In the genomic region with DNA sequence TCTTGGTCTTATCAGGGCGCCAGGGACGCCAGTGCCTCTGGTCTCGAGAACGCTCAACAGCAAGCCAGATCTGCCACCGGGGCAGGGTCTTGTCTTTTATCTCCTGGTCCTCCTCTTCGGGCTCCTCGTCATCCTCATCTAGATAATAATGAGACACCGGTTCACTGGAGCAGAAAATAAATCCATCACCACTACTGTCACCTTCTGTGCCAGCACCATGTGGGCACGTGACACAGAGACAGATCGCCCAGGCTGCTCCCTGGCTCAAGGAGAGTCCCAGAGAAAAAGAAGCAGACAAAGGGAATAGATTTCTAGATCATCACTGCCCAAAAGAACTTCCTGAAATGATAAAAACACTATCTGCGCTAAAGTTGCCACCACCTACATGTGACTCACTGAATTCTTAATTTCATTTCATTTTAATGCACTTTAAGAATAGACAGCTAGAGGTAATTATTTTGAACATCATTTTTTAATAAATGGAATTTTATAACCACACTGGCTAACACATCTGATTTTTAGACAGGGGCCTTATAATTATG, we compare ENCODE assay signal across 25 mouse cellular contexts. TPM values are rescaled to one million over a fixed set of nuclear protein-coding genes. Genes with fewer than 3 reads are reported as not detected.
DNase-seq lines count a peak whose midpoint lies in the region; ATAC-seq and TF ChIP-seq lines count a peak whose summit lies in the region.
"Had no signal": no experiment of that assay in that cellular context is flagged by ENCODE, and none has a peak within 500 bp of the region (broad histone marks: within the 10 kb centered on the region; RNA-seq: fewer than 3 reads in every experiment).

No protein-coding gene starts in this region.

- H3K4me1 ChIP-seq in forebrain, embryonic 14.5 days (ENCODE audit: control insufficient read depth, insufficient read depth, low read length), result no peaks in the 10 kb centered on the region
- no peaks in the 10 kb centered on the region for H3K4me1 ChIP-seq in forebrain, embryonic 16.5 days (replicated peaks; ENCODE audit: control insufficient read depth, insufficient read depth, low read length)
- no peaks in the 10 kb centered on the region for H3K4me1 ChIP-seq in midbrain, postnatal 0 days (ENCODE audit: insufficient read depth, low read length)
- H3K4me1 ChIP-seq in midbrain, embryonic 11.5 days (ENCODE audit: control insufficient read depth, insufficient read depth, low read length), result no peaks in the 10 kb centered on the region
- H3K4me1 ChIP-seq in hindbrain, embryonic 15.5 days (replicated peaks), result no peaks in the 10 kb centered on the region
- 0 out of 2 replicates have a peak, but pooled peaks cover 3% of the 10 kb centered on the region for H3K4me1 ChIP-seq in kidney, embryonic 16.5 days (ENCODE audit: insufficient read depth, low read length)
- H3K4me1 ChIP-seq: embryonic facial prominence, embryonic 15.5 days; midbrain, embryonic 12.5 days; neural tube, embryonic 15.5 days; stomach, embryonic 15.5 days had no signal

- WGBS in forebrain, embryonic 14.5 days, result 83% methylated on average over 11 of the region's 11 CpGs
- WGBS in forebrain, embryonic 16.5 days, result 77% methylated on average over 11 of the region's 11 CpGs
- WGBS in midbrain, postnatal 0 days, result 81% methylated on average over 11 of the region's 11 CpGs
- 80% methylated on average over 11 of the region's 11 CpGs for WGBS in midbrain, embryonic 11.5 days
- 61% methylated on average over 11 of the region's 11 CpGs for WGBS in hindbrain, embryonic 15.5 days
- WGBS in kidney, embryonic 16.5 days, result 79% methylated on average over 11 of the region's 11 CpGs

- no peak for TF ChIP-seq CTCF in midbrain, postnatal 0 days (IDR thresholded peaks at IDR 0.05)

- H3K4me3 ChIP-seq in forebrain, embryonic 14.5 days (ENCODE audit: low read depth, low read length), result no peak overlapping the region
- no peak overlapping the region for H3K4me3 ChIP-seq in forebrain, embryonic 16.5 days (replicated peaks; ENCODE audit: low read length)
- H3K4me3 ChIP-seq in midbrain, postnatal 0 days (ENCODE audit: low read depth, low read length), result no peak overlapping the region
- no peak overlapping the region for H3K4me3 ChIP-seq in midbrain, embryonic 11.5 days (ENCODE audit: low read depth, low read length)
- H3K4me3 ChIP-seq in hindbrain, embryonic 15.5 days, result 0 out of 2 replicates have a peak overlapping the region, but pooled peaks have one; percentile 3
- no peak overlapping the region for H3K4me3 ChIP-seq in kidney, embryonic 16.5 days (ENCODE audit: low read length)
- H3K4me3 ChIP-seq: embryonic facial prominence, embryonic 15.5 days; midbrain, embryonic 12.5 days; myocyte; neural tube, embryonic 15.5 days; stomach, embryonic 15.5 days had no signal

- H3K9me3 ChIP-seq in forebrain, embryonic 14.5 days (replicated peaks; ENCODE audit: control insufficient read depth, low read length), result no peaks in the 10 kb centered on the region
- H3K9me3 ChIP-seq in forebrain, embryonic 16.5 days (ENCODE audit: control insufficient read depth, low read length), result no peaks in the 10 kb centered on the region
- H3K9me3 ChIP-seq in midbrain, postnatal 0 days (ENCODE audit: low read length), result no peaks in the 10 kb centered on the region
- H3K9me3 ChIP-seq in midbrain, embryonic 11.5 days (ENCODE audit: control insufficient read depth, low read length), result no peaks in the 10 kb centered on the region
- no peaks in the 10 kb centered on the region for H3K9me3 ChIP-seq in hindbrain, embryonic 15.5 days
- H3K9me3 ChIP-seq in kidney, embryonic 16.5 days (ENCODE audit: low read length), result no peaks in the 10 kb centered on the region
- H3K9me3 ChIP-seq: embryonic facial prominence, embryonic 15.5 days; midbrain, embryonic 12.5 days; neural tube, embryonic 15.5 days; stomach, embryonic 15.5 days had no signal

- peak; percentile 26 for DNase-seq in forebrain, embryonic 14.5 days (ENCODE audit: low spot score)
- DNase-seq in midbrain, postnatal 0 days (ENCODE audit: low spot score), result peak; percentile 73
- DNase-seq in midbrain, embryonic 11.5 days (ENCODE audit: low spot score, missing footprints), result no peak
- DNase-seq in thymus, postnatal 4 days, result no peak
- DNase-seq: adrenal gland, postnatal 14 days; embryo, embryonic 11 days; gastrocnemius, postnatal 14 days; heart, adult 18-20 months; heart, postnatal 4 days; kidney, postnatal 10 days; liver; right cerebral cortex, postnatal 25 days; thymus, adult 2 months had no signal

- no peak overlapping the region for H3K4me2 ChIP-seq in forebrain, embryonic 14.5 days (ENCODE audit: low read length)
- H3K4me2 ChIP-seq in forebrain, embryonic 16.5 days (ENCODE audit: low read length), result no peak overlapping the region
- no peak overlapping the region for H3K4me2 ChIP-seq in midbrain, postnatal 0 days (ENCODE audit: low read depth, low read length, poor library complexity, severe bottlenecking)
- H3K4me2 ChIP-seq in midbrain, embryonic 11.5 days, result no peak overlapping the region
- H3K4me2 ChIP-seq in hindbrain, embryonic 15.5 days, result 0 out of 2 replicates have a peak overlapping the region, but pooled peaks have one; percentile 13
- no peak overlapping the region for H3K4me2 ChIP-seq in kidney, embryonic 16.5 days (replicated peaks; ENCODE audit: low read depth, low read length)
- H3K4me2 ChIP-seq: embryonic facial prominence, embryonic 15.5 days; midbrain, embryonic 12.5 days; neural tube, embryonic 15.5 days; stomach, embryonic 15.5 days had no signal

- H3K27ac ChIP-seq in forebrain, embryonic 14.5 days (ENCODE audit: low read depth, low read length), result no peak overlapping the region
- no peak overlapping the region for H3K27ac ChIP-seq in forebrain, embryonic 16.5 days (ENCODE audit: low read length)
- H3K27ac ChIP-seq in midbrain, postnatal 0 days (ENCODE audit: low read depth, low read length), result no peak overlapping the region
- no peak overlapping the region for H3K27ac ChIP-seq in midbrain, embryonic 11.5 days (ENCODE audit: low read depth, low read length)
- peak overlapping the region; percentile 59; the same call in 1 of the 2 replicates for H3K27ac ChIP-seq in hindbrain, embryonic 15.5 days (replicated peaks)
- no peak overlapping the region for H3K27ac ChIP-seq in kidney, embryonic 16.5 days (ENCODE audit: low read length)
- H3K27ac ChIP-seq: embryonic facial prominence, embryonic 15.5 days; midbrain, embryonic 12.5 days; neural tube, embryonic 15.5 days; stomach, embryonic 15.5 days had no signal

- H3K27me3 ChIP-seq in forebrain, embryonic 14.5 days (replicated peaks; ENCODE audit: control insufficient read depth, insufficient read depth, low read length), result no peaks in the 10 kb centered on the region
- no peaks in the 10 kb centered on the region for H3K27me3 ChIP-seq in forebrain, embryonic 16.5 days (replicated peaks; ENCODE audit: control insufficient read depth, insufficient read depth, low read length)
- H3K27me3 ChIP-seq in midbrain, postnatal 0 days (ENCODE audit: insufficient read depth, low read length), result no peaks in the 10 kb centered on the region
- no peaks in the 10 kb centered on the region for H3K27me3 ChIP-seq in midbrain, embryonic 11.5 days (ENCODE audit: control insufficient read depth, insufficient read depth, low read length)
- H3K27me3 ChIP-seq in hindbrain, embryonic 15.5 days, result no peaks in the 10 kb centered on the region
- H3K27me3 ChIP-seq in kidney, embryonic 16.5 days (ENCODE audit: insufficient read depth, low read length), result no peaks in the 10 kb centered on the region
- H3K27me3 ChIP-seq: embryonic facial prominence, embryonic 15.5 days; midbrain, embryonic 12.5 days; neural tube, embryonic 15.5 days; Patski; stomach, embryonic 15.5 days had no signal

- ATAC-seq in forebrain, embryonic 14.5 days, result no peak
- no peak for ATAC-seq in forebrain, embryonic 16.5 days
- ATAC-seq in midbrain, postnatal 0 days (ENCODE audit: low FRiP score), result no peak; the same call in 1 of the 2 replicates
- no peak for ATAC-seq in midbrain, embryonic 11.5 days (ENCODE audit: low FRiP score)
- ATAC-seq in hindbrain, embryonic 15.5 days (ENCODE audit: low FRiP score, low read depth), result 0 out of 2 replicates have a peak, but pooled peaks have one; percentile 47
- no peak for ATAC-seq in kidney, embryonic 16.5 days (ENCODE audit: low FRiP score, low TSS enrichment)
- ATAC-seq: activated CD4-positive, CD25-positive, alpha-beta regulatory T cell, adult 4 months; intestine, embryonic 16.5 days; lung, postnatal 0 days; Patski had no signal

- H3K9ac ChIP-seq in forebrain, embryonic 14.5 days (ENCODE audit: low read length), result no peak overlapping the region
- H3K9ac ChIP-seq in forebrain, embryonic 16.5 days (replicated peaks; ENCODE audit: low read depth, low read length), result no peak overlapping the region
- H3K9ac ChIP-seq in midbrain, postnatal 0 days (replicated peaks; ENCODE audit: low read length, poor library complexity, severe bottlenecking), result no peak overlapping the region
- no peak overlapping the region for H3K9ac ChIP-seq in midbrain, embryonic 11.5 days (ENCODE audit: low read length)
- no peak overlapping the region for H3K9ac ChIP-seq in hindbrain, embryonic 15.5 days
- H3K9ac ChIP-seq in kidney, embryonic 16.5 days (replicated peaks; ENCODE audit: low read length), result no peak overlapping the region
- H3K9ac ChIP-seq: embryonic facial prominence, embryonic 15.5 days; midbrain, embryonic 12.5 days; neural tube, embryonic 15.5 days; stomach, embryonic 15.5 days had no signal

- peaks cover 87% of the 10 kb centered on the region for H3K36me3 ChIP-seq in forebrain, embryonic 14.5 days (ENCODE audit: control insufficient read depth, insufficient read depth, low read length)
- H3K36me3 ChIP-seq in forebrain, embryonic 16.5 days (ENCODE audit: control insufficient read depth, insufficient read depth), result peaks cover 36% of the 10 kb centered on the region
- H3K36me3 ChIP-seq in midbrain, postnatal 0 days (ENCODE audit: insufficient read depth, low read length), result peaks cover 61% of the 10 kb centered on the region
- peaks cover 16% of the 10 kb centered on the region for H3K36me3 ChIP-seq in midbrain, embryonic 11.5 days (ENCODE audit: control insufficient read depth, insufficient read depth, low read length)
- peaks cover 53% of the 10 kb centered on the region for H3K36me3 ChIP-seq in hindbrain, embryonic 15.5 days
- peaks cover 79% of the 10 kb centered on the region for H3K36me3 ChIP-seq in kidney, embryonic 16.5 days (ENCODE audit: insufficient read depth, low read length)

RNA-seq across cellular contexts. Expression of gene Psmc1, which starts 24.5 kb away (rescaled TPM):
- polyA plus RNA-seq in forebrain, embryonic 14.5 days (2014; fragmentation: Nextera tagmentation; extraction: Ambion mirVana), result 295 and 305 TPM in 2 replicates
- polyA plus RNA-seq in forebrain, embryonic 16.5 days (2015; fragmentation: Nextera tagmentation; extraction: Ambion mirVana), result 275 and 276 TPM in 2 replicates
- total RNA-seq in midbrain, postnatal 0 days (2014; rRNA removed), result 95.3 and 124 TPM in 2 replicates
- polyA plus RNA-seq in midbrain, postnatal 0 days (2015; fragmentation: Nextera tagmentation; extraction: Ambion mirVana), result 289 and 306 TPM in 2 replicates
- 448 and 451 TPM in 2 replicates for polyA plus RNA-seq in midbrain, embryonic 11.5 days (2014; fragmentation: Nextera tagmentation; extraction: Ambion mirVana)
- polyA plus RNA-seq in hindbrain, embryonic 15.5 days (2015; fragmentation: Nextera tagmentation; extraction: Ambion mirVana), result 263 and 274 TPM in 2 replicates
- polyA plus RNA-seq in kidney, embryonic 16.5 days (2015; fragmentation: Nextera tagmentation; extraction: Ambion mirVana), result 313 and 320 TPM in 2 replicates

RNA-seq across cellular contexts. Expression of gene Nrde2, which starts 25.0 kb away (rescaled TPM):
- 12.5 and 13.1 TPM in 2 replicates for polyA plus RNA-seq in forebrain, embryonic 14.5 days (2014; fragmentation: Nextera tagmentation; extraction: Ambion mirVana)
- polyA plus RNA-seq in forebrain, embryonic 16.5 days (2015; fragmentation: Nextera tagmentation; extraction: Ambion mirVana), result 15.7 and 16.8 TPM in 2 replicates
- total RNA-seq in midbrain, postnatal 0 days (2014; rRNA removed), result 13.9 and 23.4 TPM in 2 replicates
- 12.9 and 13.1 TPM in 2 replicates for polyA plus RNA-seq in midbrain, postnatal 0 days (2015; fragmentation: Nextera tagmentation; extraction: Ambion mirVana)
- polyA plus RNA-seq in midbrain, embryonic 11.5 days (2014; fragmentation: Nextera tagmentation; extraction: Ambion mirVana), result 11.6 and 13.5 TPM in 2 replicates
- polyA plus RNA-seq in hindbrain, embryonic 15.5 days (2015; fragmentation: Nextera tagmentation; extraction: Ambion mirVana), result 12.5 and 13.4 TPM in 2 replicates
- polyA plus RNA-seq in kidney, embryonic 16.5 days (2015; fragmentation: Nextera tagmentation; extraction: Ambion mirVana), result 18.2 and 19.1 TPM in 2 replicates

Comparison
In these comparisons a context has a peak if more than half of its experiments do, and no peak if none do; other contexts are left out.
1. DNase-seq: peak in forebrain, embryonic 14.5 days (single experiment) and midbrain, postnatal 0 days (single experiment); none in midbrain, embryonic 11.5 days (single experiment) and thymus, postnatal 4 days (single experiment).